Mouse (Mus musculus) cortical plate, adult 2 months (tissue): ENCODE measurements around the gene Ppfia3.
A peak's percentile ranks its signal among the peaks of the same experiment; 100 is the strongest.

Source experiments
- CTCF ChIP-seq: fragments of 200-500 bp; IDR thresholded peaks from 2 replicates; pipeline ENCODE4 v1.5.1; 2011; ENCODE audit warnings: mild to moderate bottlenecking, control low read depth, low read length; ENCODE audit not compliant: insufficient read depth; ENCODE audit errors: extremely low read depth
- POLR2A ChIP-seq: fragments of 200-500 bp; IDR thresholded peaks from 2 replicates; pipeline ENCODE4 v1.6.1; 2011; ENCODE audit warnings: mild to moderate bottlenecking, low read length, control low read depth; ENCODE audit not compliant: insufficient read depth; ENCODE audit errors: extremely low read depth

GRCm38 (mm10) chr7:45403532-45404261, 36.9 kb upstream of the Ppfia3 start:
- TF ChIP-seq POLR2A: no peak
- TF ChIP-seq CTCF: peak; percentile 43
